Comparison of ENCODE assay signal across 16 mouse cellular contexts in the genomic region with DNA sequence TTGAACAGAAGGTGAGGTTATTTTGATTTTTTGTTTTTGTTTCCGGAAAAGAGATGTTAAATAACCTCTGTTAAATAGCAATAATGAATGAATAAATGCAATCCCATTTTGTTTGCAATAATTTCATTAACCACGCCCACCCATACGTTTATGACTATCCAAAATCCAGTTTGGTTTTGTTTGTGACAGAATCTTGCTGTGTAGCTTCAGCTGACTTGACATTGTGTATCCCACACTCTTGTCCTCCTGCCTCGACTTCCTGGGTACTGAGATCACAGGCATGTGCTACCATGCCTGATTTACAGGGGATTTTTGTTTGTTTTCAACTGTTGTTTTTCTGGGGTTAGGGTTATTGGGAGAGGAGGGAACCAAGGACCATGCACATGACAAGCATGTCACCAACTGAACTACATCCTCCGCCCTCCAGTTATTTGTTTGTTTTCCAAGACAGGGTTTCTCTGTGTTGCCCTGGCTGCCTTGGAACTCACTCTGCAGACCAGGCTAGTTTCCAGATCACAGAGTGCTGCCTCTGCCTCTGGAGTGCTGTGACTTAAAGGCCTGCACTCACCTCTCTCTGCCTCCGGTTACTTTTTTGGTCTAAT. TPM values are rescaled to one million over a fixed set of nuclear protein-coding genes. Genes with fewer than 3 reads are reported as not detected.
DNase-seq lines count a peak whose midpoint lies in the region; ATAC-seq and TF ChIP-seq lines count a peak whose summit lies in the region.
"Had no signal": no experiment of that assay in that cellular context is flagged by ENCODE, and none has a peak within 500 bp of the region (broad histone marks: within the 10 kb centered on the region; RNA-seq: fewer than 3 reads in every experiment).

No protein-coding gene starts in this region.

- H3K4me2 ChIP-seq in hindbrain, postnatal 0 days (ENCODE audit: low read depth, low read length) = peak overlapping the region; percentile 10; the same call in 1 of the 2 replicates
- H3K4me2 ChIP-seq in hindbrain, embryonic 11.5 days (replicated peaks; ENCODE audit: low read depth, low read length) = no peak overlapping the region
- H3K4me2 ChIP-seq in liver, embryonic 13.5 days = peak overlapping the region; percentile 46

- H3K4me1 ChIP-seq in hindbrain, postnatal 0 days (ENCODE audit: insufficient read depth, low read length) = peaks cover 13% of the 10 kb centered on the region
- peaks cover 3% of the 10 kb centered on the region; the same call in 1 of the 2 replicates for H3K4me1 ChIP-seq in hindbrain, embryonic 11.5 days (replicated peaks; ENCODE audit: control insufficient read depth, insufficient read depth, low read length)
- peaks cover 39% of the 10 kb centered on the region for H3K4me1 ChIP-seq in liver, embryonic 13.5 days (replicated peaks)

- H3K27me3 ChIP-seq in hindbrain, postnatal 0 days (ENCODE audit: insufficient read depth, low read length) = no peaks in the 10 kb centered on the region
- H3K27me3 ChIP-seq in hindbrain, embryonic 11.5 days (ENCODE audit: control insufficient read depth, insufficient read depth, low read length) = no peaks in the 10 kb centered on the region
- H3K27me3 ChIP-seq in liver, embryonic 13.5 days = no peaks in the 10 kb centered on the region
- H3K27me3 ChIP-seq: heart, embryonic 12.5 days; hindbrain, embryonic 13.5 days; lung, embryonic 15.5 days had no signal

- H3K27ac ChIP-seq in hindbrain, postnatal 0 days = peak overlapping the region; percentile 22
- H3K27ac ChIP-seq in hindbrain, embryonic 11.5 days (ENCODE audit: low read depth, low read length) = no peak overlapping the region
- H3K27ac ChIP-seq in liver, embryonic 13.5 days = no peak overlapping the region; the same call in 1 of the 2 replicates

- no peak overlapping the region for H3K4me3 ChIP-seq in hindbrain, postnatal 0 days (ENCODE audit: low read length)
- no peak overlapping the region for H3K4me3 ChIP-seq in hindbrain, embryonic 11.5 days (ENCODE audit: low read depth, low read length)
- H3K4me3 ChIP-seq in liver, embryonic 13.5 days (replicated peaks) = no peak overlapping the region

- TF ChIP-seq CTCF in hindbrain, postnatal 0 days (IDR thresholded peaks at IDR 0.05; ENCODE audit: low read depth) = no peak

- no peak overlapping the region for H3K9ac ChIP-seq in hindbrain, postnatal 0 days (replicated peaks; ENCODE audit: low read length)
- no peak overlapping the region for H3K9ac ChIP-seq in hindbrain, embryonic 11.5 days (ENCODE audit: low read depth, low read length)
- no peak overlapping the region for H3K9ac ChIP-seq in liver, embryonic 13.5 days

- WGBS in hindbrain, postnatal 0 days = 57% methylated on average over 6 of the region's 6 CpGs
- WGBS in hindbrain, embryonic 11.5 days = 68% methylated on average over 6 of the region's 6 CpGs
- WGBS in liver, embryonic 13.5 days (ENCODE audit: insufficient replicate concordance) = 47% methylated on average over 6 of the region's 6 CpGs

- no peaks in the 10 kb centered on the region for H3K9me3 ChIP-seq in hindbrain, postnatal 0 days (ENCODE audit: low read length)
- H3K9me3 ChIP-seq in hindbrain, embryonic 11.5 days (ENCODE audit: control insufficient read depth, low read length) = no peaks in the 10 kb centered on the region
- H3K9me3 ChIP-seq in liver, embryonic 13.5 days (replicated peaks) = no peaks in the 10 kb centered on the region
- H3K9me3 ChIP-seq: heart, embryonic 12.5 days; hindbrain, embryonic 13.5 days; lung, embryonic 15.5 days had no signal

- DNase-seq in hindbrain, postnatal 0 days (ENCODE audit: low spot score) = no peak
- DNase-seq in hindbrain, embryonic 11.5 days (ENCODE audit: low spot score) = no peak
- peak; percentile 54 for DNase-seq in 416B (ENCODE audit: low read depth)
- peak; percentile 55 for DNase-seq in A20 (ENCODE audit: low read depth, low spot score)
- no peak for DNase-seq in liver, embryonic 13.5 days
- no peak for DNase-seq in kidney, postnatal 36 days
- no peak for DNase-seq in thymus, postnatal 25 days
- DNase-seq: adrenal gland, adult 2 months; embryo, embryonic 11 days; forebrain, postnatal 0 days; gastrocnemius, postnatal 10 days; kidney, adult 8-10 months; thymus, adult 18-20 months had no signal

- no peak for ATAC-seq in hindbrain, postnatal 0 days
- no peak for ATAC-seq in hindbrain, embryonic 11.5 days (ENCODE audit: low FRiP score)
- no peak for ATAC-seq in liver, embryonic 13.5 days (ENCODE audit: low read depth)

- H3K36me3 ChIP-seq in hindbrain, postnatal 0 days (ENCODE audit: insufficient read depth, low read length) = no peaks in the 10 kb centered on the region
- H3K36me3 ChIP-seq in hindbrain, embryonic 11.5 days (ENCODE audit: control insufficient read depth, insufficient read depth, low read length) = no peaks in the 10 kb centered on the region
- H3K36me3 ChIP-seq in liver, embryonic 13.5 days = no peaks in the 10 kb centered on the region
- H3K36me3 ChIP-seq: heart, embryonic 12.5 days; hindbrain, embryonic 13.5 days; lung, embryonic 15.5 days had no signal

RNA-seq across cellular contexts. Expression of a gene that starts 1.1 kb away (rescaled TPM):
- 74.0 and 78.5 TPM in 2 replicates for total RNA-seq in hindbrain, postnatal 0 days (2014; rRNA removed)
- 220 and 221 TPM in 2 replicates for polyA plus RNA-seq in hindbrain, postnatal 0 days (2015; fragmentation: Nextera tagmentation; extraction: Ambion mirVana)
- 197 TPM in 2 replicates for polyA plus RNA-seq in hindbrain, embryonic 11.5 days (2014; fragmentation: Nextera tagmentation; extraction: Ambion mirVana)
- polyA plus RNA-seq in liver, embryonic 13.5 days (2015; fragmentation: Nextera tagmentation; extraction: Ambion mirVana) = 87.3 and 98.3 TPM in 2 replicates

Comparison
In these comparisons a context has a peak if more than half of its experiments do, and no peak if none do; other contexts are left out.
1. DNase-seq: peak in 416B (single experiment) and A20 (single experiment); none in hindbrain, postnatal 0 days (single experiment), hindbrain, embryonic 11.5 days (single experiment), liver, embryonic 13.5 days (single experiment), kidney, postnatal 36 days (0 of 2) and thymus, postnatal 25 days (single experiment).